Mouse (Mus musculus) natural killer cell, adult 2 months (primary cell): ENCODE data around the gene Gm20388.
"Not testable (repeated sequence)": the region's sequence is repeated elsewhere in the genome, so short reads cannot be mapped to it uniquely, and the experiment has no call there.

Experiments used
- DNase-seq, 2 experiments: peaks; one replicate each; pipeline ENCODE4 v3.0.0; 2022; ENCODE audit warnings: low spot score in 2 of 2

Gene Gm20388

DNA sequence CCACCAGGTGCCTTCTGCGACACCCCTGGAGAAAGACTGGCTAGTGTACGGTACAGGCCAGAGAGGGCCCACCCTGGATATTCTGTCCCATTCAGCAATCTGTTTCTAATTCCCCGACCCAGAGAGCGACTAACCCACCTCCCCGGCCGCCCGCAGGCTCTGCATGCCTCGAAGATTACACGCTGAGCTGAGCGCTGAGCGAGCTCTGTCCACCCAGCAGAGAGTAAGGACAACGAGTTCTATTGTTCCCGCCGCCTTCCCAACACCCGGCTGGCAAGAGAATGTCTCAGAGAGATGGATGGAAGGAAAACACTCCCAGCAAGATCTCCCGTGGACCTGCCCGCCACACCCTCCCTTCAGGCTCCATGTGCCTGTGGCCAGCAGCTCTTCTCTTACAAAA lies 1522.8 kb downstream of the Gm20388 start:
- no peak for DNase-seq

DNA sequence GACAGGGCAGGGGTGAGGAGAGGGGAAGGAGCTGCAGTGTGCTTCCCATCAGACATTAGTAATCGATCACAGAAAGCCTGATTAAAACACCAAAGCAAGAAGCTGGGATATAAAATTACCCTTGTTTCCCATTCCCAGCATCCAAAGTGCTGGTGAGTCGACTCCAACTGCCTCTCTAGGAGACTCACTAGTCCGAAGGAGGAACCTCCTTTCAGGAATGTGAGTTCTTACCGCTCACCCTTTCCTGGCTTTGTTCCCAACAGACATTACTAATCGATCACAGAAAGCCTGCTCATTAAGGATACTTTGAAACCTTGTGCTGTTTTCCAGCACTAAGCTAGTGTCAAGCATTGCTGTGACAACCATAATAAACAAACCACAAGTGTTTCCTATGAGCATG lies 1526.0 kb downstream of the Gm20388 start:
- DNase-seq, result no peak

DNA sequence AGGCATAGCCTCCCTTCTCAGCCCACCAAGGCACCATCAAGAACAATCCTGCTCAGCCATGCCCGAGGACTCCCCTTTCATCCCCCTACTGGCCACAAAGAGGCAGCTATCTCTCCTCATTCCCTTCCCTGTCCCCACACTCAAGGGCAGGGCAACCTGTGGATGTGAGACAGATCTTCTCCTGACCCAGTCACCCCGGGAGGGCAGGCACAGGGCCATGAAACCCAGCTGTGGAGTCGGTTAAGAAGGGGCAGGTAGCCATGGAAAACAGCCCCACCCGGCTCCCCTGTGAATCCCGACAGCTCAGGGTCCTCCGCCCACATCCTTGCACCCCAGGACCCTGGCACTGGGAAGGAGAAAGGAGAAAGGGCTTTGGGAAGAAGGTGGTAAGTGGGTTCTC lies 1526.9 kb downstream of the Gm20388 start:
- no peak for DNase-seq

DNA sequence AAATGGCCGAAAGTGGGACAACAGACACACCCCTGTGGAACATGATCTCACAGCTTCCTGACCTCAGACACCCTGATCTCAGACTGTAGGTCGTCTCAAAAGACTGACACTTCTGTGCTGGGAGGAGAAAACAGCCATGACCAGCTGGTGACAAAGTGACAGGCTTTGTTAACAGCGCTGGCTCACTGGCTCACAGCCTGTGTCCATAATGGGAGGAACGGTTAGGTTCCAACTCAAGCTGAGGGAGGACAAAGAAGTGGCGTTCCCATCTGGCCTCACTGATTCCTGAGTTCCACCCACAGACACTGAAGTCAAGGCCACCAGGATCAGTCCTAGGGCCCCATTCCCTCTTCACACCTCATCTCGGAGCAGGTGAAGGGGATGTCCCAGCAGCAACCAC lies 1527.5 kb downstream of the Gm20388 start:
- no peak for DNase-seq

DNA sequence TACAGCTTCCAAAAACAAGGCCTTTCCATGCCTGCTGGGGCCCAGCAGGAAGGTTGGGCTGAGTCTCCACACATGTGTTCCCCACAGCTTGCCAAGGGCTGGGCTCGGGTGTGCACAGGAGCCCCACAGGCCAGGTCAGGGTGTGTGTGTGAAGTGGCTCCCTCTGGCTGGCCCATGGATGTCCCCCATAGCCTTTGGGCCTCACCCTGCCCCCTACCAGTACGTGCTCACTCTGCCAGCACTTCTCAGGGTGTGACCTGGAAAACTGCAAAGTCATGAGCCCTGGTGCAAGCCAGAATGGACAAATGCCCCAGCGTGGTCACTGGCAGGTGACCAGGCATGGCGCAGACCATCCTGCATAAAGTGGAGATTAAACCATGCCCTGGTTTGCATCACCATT lies 1528.7 kb downstream of the Gm20388 start:
- DNase-seq, result no peak

DNA sequence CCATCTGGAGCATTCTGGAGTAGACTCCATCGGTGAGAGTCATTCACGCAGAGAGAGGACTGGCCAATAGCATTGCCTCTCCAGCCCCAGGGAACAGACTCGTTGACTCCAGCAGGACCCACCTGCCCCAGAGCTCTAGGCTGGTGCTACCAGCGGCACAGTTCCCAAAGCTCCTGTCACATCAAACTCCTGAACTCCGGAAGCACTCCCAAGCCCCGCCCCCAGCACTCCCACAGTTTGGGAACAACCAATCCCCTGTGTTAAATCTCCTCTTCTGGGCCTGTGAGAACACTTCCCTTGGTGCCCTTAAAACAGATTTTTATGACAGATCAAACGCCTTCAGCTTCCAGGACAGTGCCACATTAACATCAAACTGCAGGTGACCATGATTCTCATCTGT lies 1532.7 kb downstream of the Gm20388 start:
- no peak for DNase-seq

DNA sequence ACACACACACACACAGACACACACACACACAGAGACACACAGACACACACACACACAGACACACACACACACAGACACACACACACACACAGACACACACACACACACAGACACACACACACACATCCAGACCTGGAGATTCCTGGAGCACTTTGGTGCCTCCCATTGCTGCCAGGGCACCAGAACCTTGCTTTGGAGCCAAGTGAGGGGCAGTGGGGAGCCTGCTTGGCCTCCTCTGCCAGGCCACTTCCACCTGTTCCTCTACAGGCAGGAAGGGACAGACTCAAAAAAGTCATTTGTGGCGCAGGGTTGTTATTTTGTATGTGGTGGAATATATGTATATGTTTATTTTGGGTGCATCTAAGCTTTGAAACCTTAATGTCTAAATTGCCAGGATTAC lies 1533.9 kb downstream of the Gm20388 start:
- DNase-seq, result not testable (repeated sequence)

DNA sequence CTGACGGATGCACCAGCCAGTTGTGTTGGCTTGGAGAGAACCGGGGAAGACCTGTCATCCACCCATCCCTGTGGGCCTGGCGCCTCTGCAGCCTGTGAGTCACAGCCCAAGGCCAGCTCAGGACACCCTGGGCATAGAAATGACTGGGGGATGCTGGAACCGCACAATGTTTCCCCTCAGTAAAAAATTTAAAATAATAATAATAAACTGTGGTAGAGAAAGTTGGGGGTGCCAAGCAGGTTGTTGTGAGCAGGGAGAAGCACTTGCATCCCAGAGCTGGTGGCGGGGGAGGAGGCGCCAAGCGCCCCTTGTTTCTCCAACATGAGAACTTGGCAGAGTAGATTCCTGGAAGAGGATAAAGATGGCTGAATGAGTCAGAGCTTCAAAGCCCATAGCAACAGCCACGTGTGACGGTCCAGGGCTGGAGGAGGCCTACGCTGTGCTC lies 1534.4 kb downstream of the Gm20388 start:
- no peak for DNase-seq

DNA sequence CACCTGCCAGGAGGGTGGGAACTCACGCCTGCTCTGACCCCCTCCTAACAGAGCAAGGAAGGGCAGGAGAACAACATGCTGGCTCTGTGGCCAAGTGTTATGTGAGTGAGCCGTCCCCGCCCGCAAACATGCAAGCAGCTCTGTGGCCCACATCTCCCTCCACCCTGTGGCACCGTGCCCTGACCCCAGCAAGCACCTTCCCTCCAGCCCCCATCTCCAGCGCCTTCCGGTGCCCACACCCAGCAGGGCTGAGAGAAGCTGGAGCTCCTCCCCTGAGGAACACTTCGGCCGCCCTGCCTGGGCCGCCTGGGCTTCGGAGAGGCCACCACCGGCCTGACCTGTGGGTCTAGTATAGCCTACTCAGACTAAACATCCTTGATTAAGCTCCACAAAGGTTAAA lies 1535.5 kb downstream of the Gm20388 start:
- no peak for DNase-seq

DNA sequence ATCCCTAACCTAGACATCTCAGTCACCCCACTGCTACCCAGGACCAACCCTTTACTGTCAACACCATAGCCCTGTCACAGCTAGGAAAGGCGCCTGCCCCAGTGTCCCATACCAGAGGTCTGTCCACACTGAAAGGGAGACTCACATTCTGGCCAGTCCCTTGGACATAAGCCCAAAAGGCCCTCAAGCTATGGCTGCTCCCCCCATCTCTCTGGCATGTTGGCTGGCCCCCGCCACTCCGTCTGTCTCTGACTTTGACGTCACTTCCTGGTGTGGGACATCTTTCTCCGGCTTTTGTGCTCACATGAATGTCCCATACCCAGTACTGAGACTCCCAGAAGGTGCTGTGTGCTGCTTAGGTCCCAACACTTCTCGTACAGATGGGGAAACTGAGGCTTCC lies 1536.2 kb downstream of the Gm20388 start:
- no peak for DNase-seq

DNA sequence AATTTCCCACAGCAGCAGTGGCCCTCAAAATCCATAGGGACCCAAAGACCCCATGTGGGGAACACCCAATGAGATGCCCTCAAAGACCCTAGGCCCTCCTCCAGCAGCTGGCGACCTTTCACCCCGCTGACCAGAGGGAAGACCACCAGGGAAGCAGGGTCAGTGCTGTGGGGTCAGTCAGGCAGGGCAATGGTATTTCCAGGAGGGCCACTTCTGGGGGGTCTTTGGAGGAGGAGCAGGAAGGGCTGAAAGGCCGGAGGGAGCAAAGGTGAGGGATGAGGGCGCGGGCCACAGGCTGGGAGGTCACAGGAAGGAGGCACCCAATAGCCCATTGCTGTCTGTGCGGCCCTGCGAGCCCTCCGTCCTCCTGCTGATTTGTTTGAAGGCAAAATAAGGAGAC lies 1539.6 kb downstream of the Gm20388 start:
- DNase-seq, result no peak

DNA sequence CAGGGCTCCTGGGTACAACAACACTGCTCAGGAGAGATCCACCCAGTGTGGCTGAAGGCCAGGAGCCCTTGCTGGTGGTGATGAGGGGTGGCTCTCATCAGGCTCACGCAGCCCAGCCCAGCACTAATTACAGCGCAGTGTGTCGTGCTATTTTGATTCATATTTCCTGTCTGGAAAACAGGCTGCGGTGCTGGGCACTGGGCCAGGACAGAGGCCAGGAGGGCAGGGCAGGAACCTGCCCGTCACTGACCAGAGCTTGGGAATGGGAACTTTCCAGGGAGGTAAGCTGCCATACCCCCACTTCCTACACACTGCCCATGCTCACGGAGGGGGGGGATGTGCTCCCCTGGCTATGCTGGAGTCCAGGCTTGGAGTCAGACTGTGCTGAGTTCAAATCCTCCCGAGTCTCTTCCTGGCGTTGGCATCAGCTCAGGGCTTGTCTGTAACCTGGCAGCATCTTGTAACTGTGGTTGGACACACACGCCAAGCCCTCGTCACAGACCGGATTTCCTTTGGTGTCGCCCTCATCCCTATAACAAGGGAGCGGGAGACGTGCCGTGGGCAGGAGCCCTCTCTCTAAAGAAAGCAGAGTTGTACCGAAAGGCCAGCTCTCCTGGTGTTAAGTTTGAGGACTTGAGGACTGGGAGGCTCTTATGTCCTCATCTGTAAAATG lies 1540.9 kb downstream of the Gm20388 start:
- no peak for DNase-seq

DNA sequence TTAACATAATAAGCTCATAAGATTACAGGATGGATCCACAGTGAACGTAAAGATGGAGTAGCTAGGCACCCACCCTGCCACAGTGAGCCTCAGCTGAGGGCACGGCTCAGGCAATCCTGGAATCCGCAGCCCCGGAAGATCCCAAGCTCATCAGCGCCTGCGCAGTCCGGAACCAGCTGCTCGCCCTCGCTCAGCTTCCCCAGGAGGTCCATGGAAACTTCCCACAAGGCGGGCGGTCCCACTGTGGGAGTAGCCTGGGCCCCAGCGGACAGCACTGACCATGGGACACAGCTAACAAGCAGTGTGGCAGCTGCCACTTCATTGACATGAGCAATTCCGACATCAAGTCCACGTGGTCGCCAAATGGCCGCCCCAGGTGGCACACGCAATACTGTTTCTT lies 1544.1 kb downstream of the Gm20388 start:
- no peak for DNase-seq

DNA sequence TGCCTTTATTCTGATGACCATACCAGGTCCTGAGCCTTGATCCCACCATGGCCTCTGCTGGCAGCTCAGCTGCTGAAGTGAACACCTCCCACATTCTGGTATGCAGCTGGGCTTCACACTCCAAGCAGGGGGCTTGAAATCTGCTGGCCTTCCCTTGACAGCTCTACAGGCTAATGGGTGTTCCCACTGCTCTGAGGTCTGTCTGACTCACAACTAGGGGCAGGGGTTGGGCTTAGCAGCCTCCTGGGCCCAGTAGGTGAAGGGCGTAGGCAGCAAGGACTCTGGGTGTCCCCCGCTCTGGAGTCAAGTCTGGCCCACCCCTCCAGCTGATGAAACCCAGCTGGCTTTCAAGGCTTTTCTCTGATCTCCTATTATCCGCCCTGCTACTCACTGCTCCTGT lies 1550.6 kb downstream of the Gm20388 start:
- DNase-seq, result no peak

DNA sequence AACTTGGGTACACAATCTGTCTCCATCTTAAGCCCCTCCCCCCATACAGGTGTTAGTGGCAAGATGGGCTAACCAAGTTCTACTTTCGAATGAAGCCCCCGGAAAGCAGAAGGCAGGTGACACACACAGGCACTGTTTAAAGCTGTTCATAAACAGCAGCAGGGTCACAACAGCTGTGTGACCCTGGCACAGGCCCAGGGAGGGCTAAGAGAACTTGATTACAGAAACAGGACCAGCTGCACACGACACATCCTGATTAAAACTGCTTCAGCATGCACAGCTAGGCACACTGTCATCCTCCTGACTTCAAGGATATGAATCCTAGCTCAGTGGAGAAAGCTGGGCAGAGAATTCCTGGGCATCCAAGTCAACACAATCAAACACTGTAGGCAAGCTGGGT lies 1551.5 kb downstream of the Gm20388 start:
- DNase-seq, result no peak

DNA sequence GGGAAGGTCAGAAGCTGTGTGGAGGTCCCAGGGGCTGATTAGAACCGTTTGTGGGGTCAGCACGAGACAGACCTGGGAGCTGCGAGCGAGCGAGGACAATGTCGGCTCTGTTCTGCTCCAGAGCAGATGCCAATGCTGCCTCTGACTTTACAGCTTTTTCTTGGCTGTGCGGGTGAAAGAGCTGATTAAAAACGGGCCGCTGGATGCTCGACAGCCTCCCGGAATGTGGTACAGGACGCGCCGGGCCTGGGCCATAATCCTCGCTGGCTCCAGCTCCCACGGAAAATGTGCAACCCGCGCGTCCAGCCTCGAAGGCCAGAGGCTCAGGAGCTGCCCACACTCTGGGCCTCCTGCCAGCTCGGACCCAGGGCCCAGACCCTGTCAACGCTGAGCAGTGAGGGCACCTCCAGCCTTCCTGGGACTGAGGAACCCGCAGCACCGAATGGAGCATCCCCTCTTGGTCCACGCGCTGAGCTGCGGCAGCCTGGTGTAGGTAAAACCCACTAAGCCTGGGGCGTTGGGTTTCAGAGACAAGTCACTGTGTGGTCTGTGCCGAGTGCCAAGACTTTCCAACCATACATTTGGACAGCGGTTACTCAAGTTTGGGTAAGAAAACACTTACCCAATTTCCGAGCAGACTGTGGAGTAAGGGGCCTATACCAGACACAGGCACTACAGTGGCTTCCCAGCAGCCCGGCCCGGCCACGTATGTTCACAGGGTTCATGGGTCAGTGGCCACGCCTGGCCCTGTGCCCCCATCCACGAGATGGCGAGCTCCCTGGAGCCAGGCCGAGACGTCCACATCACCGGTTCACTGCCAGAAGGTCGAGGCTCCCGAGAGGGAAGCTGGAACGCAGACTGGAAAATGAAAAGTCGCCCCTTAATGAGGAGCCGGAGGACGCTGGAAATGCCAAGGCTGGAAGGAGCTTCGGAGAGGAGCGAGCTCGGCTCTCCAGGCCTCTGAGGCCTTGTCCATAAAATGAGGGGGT lies 1557.7 kb downstream of the Gm20388 start:
- DNase-seq, result no peak

DNA sequence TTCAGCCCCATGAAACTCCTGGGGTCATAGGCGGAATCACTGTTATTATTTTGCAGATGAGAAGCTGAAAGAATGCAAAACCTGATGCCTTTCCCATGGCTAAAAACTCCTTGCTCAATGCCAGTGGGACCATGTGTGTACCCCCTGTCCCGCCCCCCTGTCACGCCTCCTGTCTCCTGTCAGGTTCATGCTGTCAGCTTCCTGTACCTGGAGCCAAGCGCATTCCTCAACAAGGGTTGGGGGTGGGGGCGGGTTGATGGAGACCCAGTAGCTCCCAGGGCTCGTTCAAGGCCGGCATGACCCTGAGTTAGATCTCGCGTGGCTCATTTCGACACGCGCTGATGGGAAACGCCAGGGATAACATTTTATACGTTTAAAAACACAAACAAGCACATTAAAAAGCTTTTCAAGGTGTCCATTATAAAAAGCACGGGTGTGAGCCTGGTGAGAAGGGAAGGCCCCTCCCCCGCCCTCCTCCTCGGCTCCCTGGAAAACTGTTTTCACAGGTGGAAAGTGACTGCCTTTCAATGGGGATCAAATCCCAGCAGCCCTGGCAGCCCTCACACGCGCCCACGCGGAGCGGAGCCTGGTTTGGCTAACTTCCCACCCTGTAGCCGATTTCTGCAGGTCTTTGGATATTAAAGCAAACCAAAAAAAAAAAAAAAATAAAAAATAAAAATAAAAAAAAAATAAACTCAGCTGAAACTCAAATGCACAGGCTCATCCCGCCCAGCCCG lies 1563.7 kb downstream of the Gm20388 start:
- DNase-seq, result no peak

DNA sequence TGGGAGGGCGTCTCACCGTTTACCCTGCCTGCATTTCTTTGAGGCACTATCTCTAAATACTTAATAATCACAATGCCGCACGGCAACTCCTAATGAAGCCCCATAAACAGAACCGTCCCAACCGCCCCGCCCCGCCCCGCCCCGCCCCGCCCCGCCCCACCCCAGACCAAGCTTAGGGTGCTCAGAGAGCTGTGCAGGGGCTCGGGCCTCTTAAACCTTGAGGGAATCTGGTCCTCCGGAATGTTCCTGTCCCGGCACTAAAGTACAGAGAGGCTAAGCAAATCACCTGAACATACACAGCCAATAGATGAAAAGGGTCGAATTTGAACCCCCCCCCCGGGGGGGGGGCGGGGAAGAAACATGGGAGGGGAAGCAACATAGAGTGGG lies 1564.2 kb downstream of the Gm20388 start:
- DNase-seq, result no peak

DNA sequence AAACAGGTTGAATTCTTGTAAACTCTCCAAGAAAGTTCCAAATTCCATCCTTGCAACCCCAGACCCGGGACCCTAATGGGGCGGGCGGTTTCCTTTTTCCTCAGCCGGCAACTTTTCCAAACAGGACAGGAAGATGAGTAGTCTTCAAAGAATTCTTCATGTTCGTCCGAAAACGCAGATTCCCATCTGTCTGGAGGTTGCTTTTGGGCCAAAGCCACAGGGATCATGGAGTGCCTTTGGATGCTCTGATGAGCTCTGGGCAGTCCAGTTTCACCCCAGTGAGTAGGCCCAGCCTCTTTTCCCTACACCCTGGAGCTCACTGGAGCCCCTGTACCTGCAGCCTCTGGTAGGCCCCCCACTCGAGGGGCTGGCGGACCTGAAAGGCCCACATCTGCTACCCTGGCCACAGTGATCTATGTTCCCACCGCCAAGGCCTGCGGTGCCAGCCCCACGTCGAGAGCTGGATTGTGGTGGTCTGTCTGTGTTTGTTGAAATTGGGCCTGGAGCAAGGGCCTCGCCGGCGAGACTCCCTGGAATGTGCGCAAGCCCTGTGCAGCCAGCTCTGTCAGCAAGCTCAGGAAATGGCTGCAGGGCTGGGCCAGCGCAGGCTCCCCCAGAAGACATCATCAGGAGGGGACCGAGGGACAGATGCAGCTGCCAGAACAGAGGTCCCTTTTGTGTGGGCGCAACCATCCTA lies 1567.4 kb downstream of the Gm20388 start:
- no peak for DNase-seq

DNA sequence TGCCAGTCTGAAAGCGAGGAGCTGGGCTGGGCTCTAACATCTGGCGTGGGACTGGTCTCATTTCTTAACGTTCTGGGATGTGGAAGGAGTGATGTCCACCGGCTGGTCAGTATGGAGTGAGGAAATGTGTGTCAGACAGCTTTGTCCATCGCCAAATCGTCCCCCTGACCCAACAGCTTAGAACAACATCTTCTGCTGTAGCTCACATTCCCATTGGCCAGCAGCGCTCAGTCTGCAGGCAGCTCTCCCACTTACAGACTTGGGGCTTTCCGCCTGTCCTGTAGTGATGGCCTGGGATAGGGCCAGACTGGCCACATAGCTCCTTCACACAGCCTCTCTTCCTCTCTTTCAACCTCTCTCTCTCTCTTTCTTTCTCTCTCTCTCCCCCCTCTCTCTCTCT lies 1568.5 kb downstream of the Gm20388 start:
- DNase-seq, result no peak

DNA sequence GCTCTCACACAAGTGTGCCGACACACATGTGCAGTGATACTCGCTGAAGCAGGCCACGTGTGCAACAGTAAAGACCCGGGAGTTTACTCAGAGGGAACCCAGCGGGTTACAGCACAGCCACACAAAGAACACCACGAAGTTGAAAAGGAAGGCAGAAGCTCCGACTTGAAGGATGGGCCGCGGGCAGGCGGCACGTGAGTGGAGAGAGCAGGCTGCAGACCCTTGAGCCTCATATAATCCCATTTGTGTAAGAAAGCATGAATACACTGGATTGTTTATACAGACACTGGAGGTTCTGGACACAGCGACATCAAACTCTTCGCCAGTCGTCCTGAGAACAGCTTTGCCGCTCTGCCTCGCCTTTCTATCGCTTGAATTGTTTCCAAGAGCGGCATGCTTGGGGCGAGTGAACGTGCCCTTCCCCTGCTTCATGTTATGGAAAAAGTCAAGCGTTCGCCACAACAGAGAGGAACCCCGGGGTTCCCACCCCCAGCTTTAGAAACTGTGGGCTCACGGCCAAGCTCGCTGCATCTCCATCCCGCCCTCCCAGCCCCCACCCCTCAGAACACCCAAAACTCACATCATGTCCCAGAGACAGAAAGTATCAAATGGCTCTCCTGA lies 1569.9 kb downstream of the Gm20388 start:
- DNase-seq, result no peak
